Mouse (Mus musculus) erythroblast, embryonic 14.5 days (primary cell): Measurements from ENCODE around the gene Fpgs.

Source experiments
- GATA1 ChIP-seq: IDR thresholded peaks from 2 replicates; pipeline ENCODE4 v1.6.1; 2012; ENCODE audit warnings: low read length, inconsistent platforms, mixed read lengths
- TAL1 ChIP-seq: IDR thresholded peaks from 3 replicates; pipeline ENCODE4 v1.6.1; 2012; ENCODE audit warnings: low read length, inconsistent platforms, mixed read lengths

DNA sequence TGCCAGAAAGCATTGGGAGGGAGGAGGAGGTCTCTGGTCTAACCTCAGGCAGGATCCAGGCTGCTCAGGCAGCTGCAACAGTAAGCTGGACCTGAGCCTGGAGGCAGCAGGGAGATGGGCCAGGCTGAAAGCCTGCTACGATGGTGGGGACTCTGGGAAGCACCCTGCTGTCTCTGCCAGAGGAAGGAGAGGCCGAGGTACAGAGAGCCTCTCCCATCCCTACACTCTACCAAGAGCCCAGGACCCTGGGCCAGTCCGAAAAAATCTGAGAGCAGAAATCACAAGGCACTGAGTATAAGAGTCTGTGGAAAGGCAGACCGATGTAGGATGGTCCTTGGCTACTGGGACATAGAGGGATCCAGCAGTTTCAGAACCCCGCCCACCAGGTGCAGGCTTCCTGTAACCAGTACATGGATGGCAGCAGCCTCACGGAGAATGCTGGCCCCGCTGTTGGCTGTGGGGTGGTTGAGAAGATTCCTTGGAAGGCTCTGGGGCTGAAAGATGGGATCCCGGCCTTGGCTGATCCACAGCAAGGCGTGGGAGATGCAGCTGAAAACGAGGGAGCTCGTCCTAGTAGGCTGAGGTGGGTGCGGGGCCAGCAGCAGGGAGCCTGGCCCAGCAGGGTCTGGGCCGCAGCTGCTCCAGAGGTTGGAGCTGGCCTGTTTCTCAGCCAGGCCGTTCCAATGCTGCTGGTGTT, 21.1 kb downstream of the Fpgs start:
- TF ChIP-seq GATA1 (no peak), TAL1 (no peak)
